Mouse (Mus musculus): ENCODE results near the gene Ybx1.

DNA sequence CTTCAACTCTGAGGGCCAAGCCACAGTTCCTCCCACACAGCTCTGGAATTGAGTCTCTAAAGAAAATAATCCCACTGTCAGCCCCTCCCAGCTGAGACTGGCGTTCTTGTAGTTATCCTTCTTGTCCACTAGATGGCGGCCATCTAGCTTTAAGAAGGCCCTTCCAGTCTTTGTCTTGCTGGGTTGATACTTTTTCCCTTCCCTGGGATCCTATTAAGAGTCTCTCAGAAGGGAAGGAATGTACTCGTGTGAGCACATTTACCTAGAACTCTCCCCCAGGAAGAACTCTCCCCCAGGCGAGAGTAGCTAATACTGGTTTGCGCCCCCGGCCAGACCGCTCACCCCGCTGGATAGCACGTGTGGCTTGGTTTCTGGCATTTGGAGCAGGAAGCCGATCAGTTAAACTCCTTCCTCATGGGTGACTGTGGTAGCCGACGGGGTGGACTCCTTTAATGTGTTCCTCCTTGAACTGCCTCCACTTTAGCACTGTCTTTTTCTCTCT lies 55.2 kb downstream of the Ybx1 start:
- peak; percentile 90 for TF ChIP-seq CTCF (IDR thresholded peaks at IDR 0.05)
- no peak for TF ChIP-seq EP300 (IDR thresholded peaks at IDR 0.05)

Data from lung, postnatal 0 days (tissue).